Comparison of ENCODE assay signal across 12 mouse cellular contexts in the genomic region with DNA sequence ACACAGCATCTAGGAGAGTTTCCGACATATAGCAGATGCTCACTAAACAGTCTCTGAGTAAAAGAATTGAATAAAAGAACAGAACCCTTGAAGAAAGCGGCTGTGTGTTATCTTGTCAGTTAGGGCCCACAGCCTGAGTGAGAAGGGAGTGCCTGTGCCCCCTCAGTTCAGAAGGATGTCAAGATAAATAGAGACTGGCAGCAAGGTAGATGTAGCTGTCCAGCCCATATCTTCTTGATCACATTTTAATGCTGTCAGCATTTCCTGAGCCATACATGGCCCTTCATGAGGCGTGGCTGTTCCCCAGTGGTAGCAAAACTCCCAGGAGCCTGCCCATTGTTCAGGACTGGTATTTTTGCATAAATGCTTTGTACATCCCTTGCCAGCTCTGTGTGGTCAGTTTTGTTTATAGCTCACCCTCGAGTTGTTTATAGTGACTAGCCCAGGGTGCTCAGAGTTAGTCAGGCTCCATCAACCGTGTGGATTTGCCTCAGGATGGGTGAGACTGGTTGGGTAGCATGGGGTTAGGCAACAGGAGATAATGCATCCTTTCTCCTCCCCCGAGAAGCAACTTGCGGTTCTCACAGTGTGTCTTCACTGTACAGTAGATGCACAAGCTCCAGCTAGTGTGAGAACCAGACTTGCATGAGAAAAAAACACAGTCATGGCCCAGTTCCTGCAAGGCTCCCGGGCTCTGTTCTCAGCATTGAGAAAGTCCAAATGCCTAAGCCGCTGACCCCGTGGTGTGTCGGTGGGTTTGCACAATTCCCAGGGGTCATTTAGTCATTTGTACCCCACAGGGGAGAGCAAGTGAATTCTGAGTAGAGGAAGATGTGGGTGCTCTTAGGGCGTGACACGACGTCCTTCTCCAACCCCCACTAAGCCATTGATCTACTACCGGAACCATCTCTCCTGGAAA.
DNase-seq lines count a peak whose midpoint lies in the region; ATAC-seq and TF ChIP-seq lines count a peak whose summit lies in the region.
"Had no signal": no experiment of that assay in that cellular context is flagged by ENCODE, and none has a peak within 500 bp of the region (broad histone marks: within the 10 kb centered on the region; RNA-seq: fewer than 3 reads in every experiment).

No protein-coding gene starts in this region.

- no peak overlapping the region for H3K4me2 ChIP-seq in kidney, postnatal 0 days (ENCODE audit: low read length)
- H3K4me2 ChIP-seq: hindbrain, embryonic 12.5 days had no signal

- TF ChIP-seq CTCF in kidney, postnatal 0 days (IDR thresholded peaks at IDR 0.05; ENCODE audit: low read depth), result no peak

- H3K36me3 ChIP-seq in kidney, postnatal 0 days (ENCODE audit: insufficient read depth, low read length), result no peaks in the 10 kb centered on the region
- H3K36me3 ChIP-seq: hindbrain, embryonic 12.5 days; midbrain, embryonic 10.5 days had no signal

- no peak overlapping the region for H3K4me3 ChIP-seq in kidney, postnatal 0 days (replicated peaks; ENCODE audit: low read depth, low read length)
- H3K4me3 ChIP-seq: hindbrain, embryonic 12.5 days; midbrain, embryonic 10.5 days had no signal

- H3K27me3 ChIP-seq in kidney, postnatal 0 days (ENCODE audit: insufficient read depth, low read length), result no peaks in the 10 kb centered on the region
- H3K27me3 ChIP-seq: hindbrain, embryonic 12.5 days had no signal

- no peak for ATAC-seq in kidney, postnatal 0 days (replicated peaks; ENCODE audit: low FRiP score, low read depth)

- H3K27ac ChIP-seq in kidney, postnatal 0 days, result 0 out of 2 replicates have a peak overlapping the region, but pooled peaks have one; percentile 42
- H3K27ac ChIP-seq: hindbrain, embryonic 12.5 days; midbrain, embryonic 10.5 days had no signal

- H3K9me3 ChIP-seq in kidney, postnatal 0 days (replicated peaks; ENCODE audit: low read length), result no peaks in the 10 kb centered on the region
- H3K9me3 ChIP-seq: hindbrain, embryonic 12.5 days; midbrain, embryonic 10.5 days had no signal

- H3K4me1 ChIP-seq in kidney, postnatal 0 days (replicated peaks; ENCODE audit: insufficient read depth, low read length), result peaks cover 5% of the 10 kb centered on the region; the same call in 1 of the 2 replicates

- H3K9ac ChIP-seq in kidney, postnatal 0 days (ENCODE audit: low read depth, low read length), result no peak overlapping the region
- H3K9ac ChIP-seq: hindbrain, embryonic 12.5 days had no signal

- DNase-seq in adrenal gland, adult 2 months, result peak; percentile 39
- no peak for DNase-seq in adrenal gland, adult 18-20 months (ENCODE audit: low spot score in 2 of 2)
- no peak for DNase-seq in kidney, postnatal 0 days (ENCODE audit: low spot score)
- no peak for DNase-seq in kidney, postnatal 36 days
- DNase-seq in liver, result peak; percentile 63
- DNase-seq in skeletal muscle tissue, adult 2 months (ENCODE audit: low read depth, low spot score), result peak; percentile 7
- no peak for DNase-seq in urinary bladder, adult 2 months (ENCODE audit: low spot score)
- DNase-seq in spleen, adult 18-20 months, result no peak
- DNase-seq: cerebellum, postnatal 36 days; left cerebral cortex, postnatal 4 days had no signal

- 62% methylated on average over 15 of the region's 15 CpGs for WGBS in kidney, postnatal 0 days

Comparison
In these comparisons a context has a peak if more than half of its experiments do, and no peak if none do; other contexts are left out.
1. DNase-seq: peak in adrenal gland, adult 2 months (single experiment), liver (single experiment) and skeletal muscle tissue, adult 2 months (single experiment); none in adrenal gland, adult 18-20 months (0 of 2), kidney, postnatal 0 days (single experiment), kidney, postnatal 36 days (0 of 2), urinary bladder, adult 2 months (single experiment) and spleen, adult 18-20 months (0 of 2).